Mouse (Mus musculus) limb, embryonic 14.5 days (tissue): ENCODE measurements around the gene 4921517D22Rik. TPM values are rescaled to one million over a fixed set of nuclear protein-coding genes. Genes with fewer than 3 reads are reported as not detected.
"Not testable (repeated sequence)": the region's sequence is repeated elsewhere in the genome, so short reads cannot be mapped to it uniquely, and the experiment has no call there.

Experiments
- ATAC-seq: fragments of 200-750 bp; cut with Nextera tagmentation; 2 replicates; pipeline ENCODE4 v1.8.0; 2017; ENCODE audit warnings: low read depth, moderate number of reproducible peaks, moderate TSS enrichment; ENCODE audit not compliant: low FRiP score
- DNase-seq: peaks from one replicate; pipeline ENCODE4 v3.0.0-alpha.2; 2015; ENCODE audit warnings: low spot score
- H3K27ac ChIP-seq: fragments of 300-500 bp; sonication (generic); replicated peaks from 2 replicates; pipeline ENCODE4 v1.5.1; 2014; ENCODE audit warnings: low read depth, mild to moderate bottlenecking, low read length, moderate library complexity, mixed read lengths
- H3K27me3 ChIP-seq: fragments of 300-500 bp; sonication (generic); 2 replicates; pipeline ENCODE4 v1.6.1; 2014; ENCODE audit warnings: low read length, mixed read lengths; ENCODE audit not compliant: control insufficient read depth, insufficient read depth
- H3K36me3 ChIP-seq: fragments of 300-500 bp; sonication (generic); 2 replicates; pipeline ENCODE4 v1.6.1; 2014; ENCODE audit warnings: mild to moderate bottlenecking, low read length, moderate library complexity, mixed read lengths; ENCODE audit not compliant: control insufficient read depth, insufficient read depth
- H3K4me1 ChIP-seq: fragments of 300-500 bp; sonication (generic); 2 replicates; pipeline ENCODE4 v1.6.1; 2014; ENCODE audit warnings: antibody characterized with exemption, low read length, mixed read lengths; ENCODE audit not compliant: control insufficient read depth, insufficient read depth
- H3K4me2 ChIP-seq: fragments of 300-500 bp; sonication (generic); replicated peaks from 2 replicates; pipeline ENCODE4 v1.6.1; 2014; ENCODE audit warnings: low read depth, mild to moderate bottlenecking, low read length, moderate library complexity; ENCODE audit not compliant: severe bottlenecking
- H3K4me3 ChIP-seq: fragments of 300-500 bp; sonication (generic); replicated peaks from 2 replicates; pipeline ENCODE4 v1.5.1; 2014; ENCODE audit warnings: low read length
- H3K9ac ChIP-seq: fragments of 300-500 bp; sonication (generic); 2 replicates; pipeline ENCODE4 v1.6.1; 2014; ENCODE audit warnings: mild to moderate bottlenecking, low read depth, low read length, moderate library complexity; ENCODE audit not compliant: severe bottlenecking
- H3K9me3 ChIP-seq: fragments of 300-500 bp; sonication (generic); 2 replicates; pipeline ENCODE4 v1.6.1; 2016; ENCODE audit warnings: low read length; ENCODE audit not compliant: control insufficient read depth
- POLR2A ChIP-seq: fragments of 200-500 bp; IDR thresholded peaks from 2 replicates; pipeline ENCODE4 v1.8.0; 2012; ENCODE audit warnings: inconsistent platforms, mild to moderate bottlenecking, moderate library complexity, borderline replicate concordance; ENCODE audit not compliant: insufficient read depth, insufficient read length; ENCODE audit errors: extremely low read depth
- WGBS: fragments of 180-500 bp; shearing (Covaris S2); extraction: QIAGEN DNeasy Blood & Tissue Kit; methylation state at CpG from one replicate; pipeline ENCODE4 v1.1.7; 2014; 5-methylcytosine and 5-hydroxymethylcytosine counted together
- polyA plus RNA-seq, 2 experiments: library from polyadenylated mRNA; depleted of rRNA in 1 of 2; stranded (reverse) in 1 of 2; unstranded in 1 of 2; fragments of >200 nt; fragmentation: Nextera tagmentation in 1 of 2; extraction: Ambion mirVana in 1 of 2; gene quantifications; 2 replicates each; pipeline versions ENCODE4 v1.2.1 to v1.2.3; 2012 to 2014

4921517D22Rik gene
- polyA plus RNA-seq, 2 experiments, result not detected

GRCm38 (mm10) chr13:59733936-59734335 is 40.0 kb upstream of the 4921517D22Rik start:
- H3K4me2 ChIP-seq, result no peak overlapping the region
- TF ChIP-seq POLR2A, result no peak
- H3K9ac ChIP-seq, result no peak overlapping the region
- no peak overlapping the region for H3K27ac ChIP-seq
- DNase-seq (no peak), ATAC-seq (no peak)
- 89% methylated on average over 2 of the region's 4 CpGs for WGBS
- H3K4me3 ChIP-seq, result no peak overlapping the region
- H3K9me3 ChIP-seq, result no peaks in the 10 kb centered on the region
- no peaks in the 10 kb centered on the region for H3K36me3 ChIP-seq
- no peaks in the 10 kb centered on the region for H3K27me3 ChIP-seq
- no peaks in the 10 kb centered on the region for H3K4me1 ChIP-seq

- DNase-seq, result no peak
- no peaks in the 10 kb centered on the region for H3K36me3 ChIP-seq
- no peak within 1 kb of the TSS for H3K27ac ChIP-seq
- WGBS, result 40% methylated on average over 7 of the region's 7 CpGs
- no peak for TF ChIP-seq POLR2A
- no peaks in the 10 kb centered on the region for H3K27me3 ChIP-seq
- H3K4me1 ChIP-seq, result no peaks in the 10 kb centered on the region
- H3K4me3 ChIP-seq, result no peak within 1 kb of the TSS
- H3K9me3 ChIP-seq, result no peaks in the 10 kb centered on the region
- H3K4me2 ChIP-seq, result no peak within 1 kb of the TSS
- ATAC-seq, result no peak
- H3K9ac ChIP-seq, result no peak within 1 kb of the TSS; the same call in 1 of the 2 replicates
Measured at GRCm38 (mm10) chr13:59731652-59732051, 37.7 kb upstream of the 4921517D22Rik start, which contains the start of gene Spata31d1d. Spata31d1d (minus strand) TSS chr13:59731752.

GRCm38 (mm10) chr13:59728378-59729093 is 34.6 kb upstream of the 4921517D22Rik start:
- no peaks in the 10 kb centered on the region for H3K9me3 ChIP-seq

DNA sequence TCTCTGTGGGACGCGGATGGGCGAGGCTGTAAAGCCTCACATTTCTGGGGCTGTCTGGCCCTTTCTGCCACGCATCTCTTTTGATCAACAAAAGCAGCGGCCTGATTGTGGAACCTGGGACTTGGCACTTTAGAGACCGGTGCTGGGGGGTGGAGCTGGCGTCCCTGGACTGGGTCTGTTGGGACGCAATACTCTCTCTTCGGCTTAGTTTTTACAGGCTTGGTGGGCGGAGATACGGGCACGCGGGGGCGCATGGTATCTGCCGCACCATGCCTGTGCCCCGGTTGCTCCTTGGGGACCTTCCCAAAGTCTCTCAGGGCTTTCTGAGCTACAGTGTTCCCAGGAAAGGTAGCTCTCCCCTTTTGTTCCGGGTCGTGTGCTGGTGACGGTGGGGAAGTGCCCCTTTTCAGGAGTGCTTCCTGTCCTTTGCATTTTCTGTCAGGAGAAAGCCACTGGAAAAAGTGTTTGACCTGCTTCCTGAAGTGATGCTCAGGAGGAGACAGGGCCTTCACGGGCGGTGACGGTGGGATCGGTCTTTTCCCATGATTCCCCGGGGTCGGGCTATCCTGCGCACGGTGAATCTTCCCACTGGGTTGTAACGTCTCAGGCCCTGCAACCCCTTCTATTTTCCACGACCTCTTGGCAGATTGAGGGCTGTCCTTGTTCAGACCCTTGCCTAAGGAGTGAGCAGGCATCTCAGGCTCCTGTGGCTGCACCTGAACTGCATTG is 32.4 kb upstream of the 4921517D22Rik start:
- H3K27ac ChIP-seq, result no peak overlapping the region
- H3K36me3 ChIP-seq, result no peaks in the 10 kb centered on the region
- WGBS, result 22% methylated on average over 29 of the region's 29 CpGs
- ATAC-seq, result no peak
- DNase-seq, result no peak
- no peaks in the 10 kb centered on the region for H3K27me3 ChIP-seq
- H3K9me3 ChIP-seq, result no peaks in the 10 kb centered on the region
- H3K4me3 ChIP-seq, result peak overlapping the region; percentile 17; the same call in 1 of the 2 replicates
- H3K9ac ChIP-seq, result peak overlapping the region; percentile 38; the same call in 1 of the 2 replicates
- TF ChIP-seq POLR2A, result no peak
- peak overlapping the region; percentile 44 for H3K4me2 ChIP-seq
- peaks cover 5% of the 10 kb centered on the region; the same call in 1 of the 2 replicates for H3K4me1 ChIP-seq

More at GRCm38 (mm10) chr13:59728378-59729093, 34.6 kb upstream of the 4921517D22Rik start:
- Histone ChIP-seq H3K27ac (no peak overlapping the region), H3K36me3 (no peaks in the 10 kb centered on the region), H3K9ac (no peak overlapping the region), H3K4me2 (no peak overlapping the region), H3K27me3 (no peaks in the 10 kb centered on the region), H3K4me1 (peaks cover 5% of the 10 kb centered on the region; the same call in 1 of the 2 replicates), H3K4me3 (no peak overlapping the region)
- DNase-seq, result peak; percentile 85
- 23% methylated on average over 7 of the region's 7 CpGs for WGBS
- peak; percentile 76; the same call in 1 of the 2 replicates for ATAC-seq
- no peak for TF ChIP-seq POLR2A

DNA sequence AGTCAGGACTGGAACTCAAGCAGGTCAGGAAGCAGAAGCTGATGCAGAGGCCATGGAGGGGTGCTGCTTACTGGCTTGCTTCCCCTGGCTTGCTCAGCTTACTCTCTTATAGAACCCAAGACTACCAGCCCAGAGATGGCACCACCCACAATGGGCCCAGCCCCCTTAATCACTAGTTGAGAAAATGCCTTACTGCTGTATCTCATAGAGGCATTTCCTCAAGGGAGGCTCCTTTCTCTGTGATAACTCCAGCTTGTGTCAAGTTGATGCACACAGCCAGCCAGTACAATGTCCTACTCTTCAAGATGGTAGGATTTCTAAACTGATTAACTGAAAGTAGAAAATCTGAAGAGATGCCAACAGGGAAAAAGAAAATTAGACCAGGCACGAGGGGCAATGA is 28.2 kb upstream of the 4921517D22Rik start:
- not testable (repeated sequence) for ATAC-seq
- WGBS, result 91% methylated on average over 1 of the region's 1 CpGs

More for the DNA sequence above, 28.2 kb upstream of the 4921517D22Rik start:
- H3K27me3 ChIP-seq, H3K9ac ChIP-seq, H3K36me3 ChIP-seq, H3K4me2 ChIP-seq, H3K9me3 ChIP-seq, H3K27ac ChIP-seq, DNase-seq, H3K4me3 ChIP-seq: not testable (repeated sequence)
- H3K4me1 ChIP-seq, result peaks cover 10% of the 10 kb centered on the region; the same call in 1 of the 2 replicates
